Mouse (Mus musculus): ENCODE results near the gene Fcrl5. TPM values are rescaled to one million over a fixed set of nuclear protein-coding genes. Genes with fewer than 3 reads are reported as not detected.

Gene Fcrl5
- polyA plus RNA-seq, 1 experiment from 2014 or later = not detected

GRCm38 (mm10) chr3:87533667-87534378, 98.2 kb downstream of the Fcrl5 start:
- Histone ChIP-seq H3K9me3 (ENCODE audit: control insufficient read depth, low read length) (no peaks in the 10 kb centered on the region), H3K36me3 (ENCODE audit: control insufficient read depth, insufficient read depth, low read length) (peaks cover 30% of the 10 kb centered on the region), H3K4me3 (ENCODE audit: low read depth, low read length) (no peak overlapping the region), H3K27me3 (ENCODE audit: control insufficient read depth, insufficient read depth, low read length) (no peaks in the 10 kb centered on the region), H3K27ac (ENCODE audit: low read depth, low read length) (no peak overlapping the region), H3K4me1 (ENCODE audit: control insufficient read depth, insufficient read depth, low read length) (no peaks in the 10 kb centered on the region), H3K4me2 (no peak overlapping the region), H3K9ac (ENCODE audit: low read length) (no peak overlapping the region)
- 98% methylated on average over 7 of the region's 7 CpGs for WGBS
- DNase-seq (ENCODE audit: low spot score, missing footprints) (no peak), ATAC-seq (ENCODE audit: low FRiP score) (no peak)

- H3K27me3 ChIP-seq (ENCODE audit: control insufficient read depth, insufficient read depth, low read length) = no peaks in the 10 kb centered on the region
- DNase-seq (ENCODE audit: low spot score, missing footprints) = no peak
- H3K4me2 ChIP-seq = no peak overlapping the region
- ATAC-seq (ENCODE audit: low FRiP score) = no peak
- no peak overlapping the region for H3K27ac ChIP-seq (ENCODE audit: low read depth, low read length)
- no peak overlapping the region for H3K9ac ChIP-seq (ENCODE audit: low read length)
- no peak overlapping the region for H3K4me3 ChIP-seq (ENCODE audit: low read depth, low read length)
- WGBS = 91% methylated on average over 10 of the region's 10 CpGs
- peaks cover 21% of the 10 kb centered on the region for H3K4me1 ChIP-seq (ENCODE audit: control insufficient read depth, insufficient read depth, low read length)
- peaks cover 23% of the 10 kb centered on the region for H3K36me3 ChIP-seq (ENCODE audit: control insufficient read depth, insufficient read depth, low read length)
- no peaks in the 10 kb centered on the region for H3K9me3 ChIP-seq (ENCODE audit: control insufficient read depth, low read length)
Observed at GRCm38 (mm10) chr3:87538034-87538433, 102.5 kb downstream of the Fcrl5 start.

GRCm38 (mm10) chr3:87540028-87540675, 104.6 kb downstream of the Fcrl5 start:
- H3K36me3 ChIP-seq (ENCODE audit: control insufficient read depth, insufficient read depth, low read length) = peaks cover 20% of the 10 kb centered on the region
- no peak overlapping the region for H3K27ac ChIP-seq (ENCODE audit: low read depth, low read length)
- H3K4me2 ChIP-seq = no peak overlapping the region
- no peak overlapping the region for H3K4me3 ChIP-seq (ENCODE audit: low read depth, low read length)
- H3K4me1 ChIP-seq (ENCODE audit: control insufficient read depth, insufficient read depth, low read length) = peaks cover 22% of the 10 kb centered on the region
- H3K27me3 ChIP-seq (ENCODE audit: control insufficient read depth, insufficient read depth, low read length) = no peaks in the 10 kb centered on the region
- no peaks in the 10 kb centered on the region for H3K9me3 ChIP-seq (ENCODE audit: control insufficient read depth, low read length)
- WGBS = 66% methylated on average over 11 of the region's 11 CpGs
- ATAC-seq (ENCODE audit: low FRiP score) = no peak
- H3K9ac ChIP-seq (ENCODE audit: low read length) = no peak overlapping the region
- peak; percentile 75 for DNase-seq (ENCODE audit: low spot score, missing footprints)

- Histone ChIP-seq H3K4me3 (ENCODE audit: low read depth, low read length) (no peak overlapping the region), H3K4me1 (ENCODE audit: control insufficient read depth, insufficient read depth, low read length) (peaks cover 22% of the 10 kb centered on the region), H3K36me3 (ENCODE audit: control insufficient read depth, insufficient read depth, low read length) (peaks cover 19% of the 10 kb centered on the region), H3K9me3 (ENCODE audit: control insufficient read depth, low read length) (no peaks in the 10 kb centered on the region), H3K4me2 (no peak overlapping the region), H3K27me3 (ENCODE audit: control insufficient read depth, insufficient read depth, low read length) (no peaks in the 10 kb centered on the region), H3K9ac (ENCODE audit: low read length) (no peak overlapping the region), H3K27ac (ENCODE audit: low read depth, low read length) (no peak overlapping the region)
- 32% methylated on average over 8 of the region's 8 CpGs for WGBS
- ATAC-seq (ENCODE audit: low FRiP score) (no peak), DNase-seq (ENCODE audit: low spot score, missing footprints) (peak; percentile 83)
Observed at GRCm38 (mm10) chr3:87540714-87541113, 105.1 kb downstream of the Fcrl5 start.

GRCm38 (mm10) chr3:87542481-87543215, 107.1 kb downstream of the Fcrl5 start:
- WGBS = 19% methylated on average over 7 of the region's 7 CpGs
- peaks cover 22% of the 10 kb centered on the region for H3K4me1 ChIP-seq (ENCODE audit: control insufficient read depth, insufficient read depth, low read length)

GRCm38 (mm10) chr3:87545554-87545953, 110.0 kb downstream of the Fcrl5 start:
- ATAC-seq (ENCODE audit: low FRiP score) (no peak), DNase-seq (ENCODE audit: low spot score, missing footprints) (no peak)
- Histone ChIP-seq H3K27me3 (ENCODE audit: control insufficient read depth, insufficient read depth, low read length) (no peaks in the 10 kb centered on the region), H3K4me3 (ENCODE audit: low read depth, low read length) (no peak overlapping the region), H3K27ac (ENCODE audit: low read depth, low read length) (no peak overlapping the region), H3K9ac (ENCODE audit: low read length) (no peak overlapping the region), H3K36me3 (ENCODE audit: control insufficient read depth, insufficient read depth, low read length) (no peaks in the 10 kb centered on the region), H3K4me2 (no peak overlapping the region), H3K9me3 (ENCODE audit: control insufficient read depth, low read length) (no peaks in the 10 kb centered on the region), H3K4me1 (ENCODE audit: control insufficient read depth, insufficient read depth, low read length) (peaks cover 22% of the 10 kb centered on the region)
- WGBS = 61% methylated on average over 3 of the region's 3 CpGs

More at GRCm38 (mm10) chr3:87542481-87543215, 107.1 kb downstream of the Fcrl5 start:
- H3K9ac ChIP-seq (ENCODE audit: low read length) = no peak overlapping the region
- no peaks in the 10 kb centered on the region for H3K27me3 ChIP-seq (ENCODE audit: control insufficient read depth, insufficient read depth, low read length)
- H3K4me2 ChIP-seq = no peak overlapping the region
- ATAC-seq (ENCODE audit: low FRiP score) (peak; percentile 54; the same call in 1 of the 2 replicates), DNase-seq (ENCODE audit: low spot score, missing footprints) (peak; percentile 91)
- no peak overlapping the region for H3K4me3 ChIP-seq (ENCODE audit: low read depth, low read length)
- H3K9me3 ChIP-seq (ENCODE audit: control insufficient read depth, low read length) = no peaks in the 10 kb centered on the region
- peaks cover 7% of the 10 kb centered on the region for H3K36me3 ChIP-seq (ENCODE audit: control insufficient read depth, insufficient read depth, low read length)
- H3K27ac ChIP-seq (ENCODE audit: low read depth, low read length) = no peak overlapping the region; the same call in 1 of the 2 replicates

GRCm38 (mm10) chr3:87546291-87546721, 110.7 kb downstream of the Fcrl5 start:
- DNase-seq (ENCODE audit: low spot score, missing footprints) (peak; percentile 54), ATAC-seq (ENCODE audit: low FRiP score) (no peak)
- H3K36me3 ChIP-seq (ENCODE audit: control insufficient read depth, insufficient read depth, low read length) = no peaks in the 10 kb centered on the region
- no peaks in the 10 kb centered on the region for H3K27me3 ChIP-seq (ENCODE audit: control insufficient read depth, insufficient read depth, low read length)
- no peaks in the 10 kb centered on the region for H3K9me3 ChIP-seq (ENCODE audit: control insufficient read depth, low read length)
- 79% methylated on average over 10 of the region's 10 CpGs for WGBS
- H3K4me3 ChIP-seq (ENCODE audit: low read depth, low read length) = no peak overlapping the region
- no peak overlapping the region for H3K4me2 ChIP-seq
- no peak overlapping the region for H3K27ac ChIP-seq (ENCODE audit: low read depth, low read length)
- H3K4me1 ChIP-seq (ENCODE audit: control insufficient read depth, insufficient read depth, low read length) = peaks cover 18% of the 10 kb centered on the region
- no peak overlapping the region for H3K9ac ChIP-seq (ENCODE audit: low read length)

- Histone ChIP-seq H3K27me3 (ENCODE audit: control insufficient read depth, insufficient read depth, low read length) (no peaks in the 10 kb centered on the region), H3K4me3 (ENCODE audit: low read depth, low read length) (no peak overlapping the region), H3K9me3 (ENCODE audit: control insufficient read depth, low read length) (no peaks in the 10 kb centered on the region), H3K27ac (ENCODE audit: low read depth, low read length) (no peak overlapping the region), H3K9ac (ENCODE audit: low read length) (no peak overlapping the region), H3K36me3 (ENCODE audit: control insufficient read depth, insufficient read depth, low read length) (no peaks in the 10 kb centered on the region), H3K4me2 (no peak overlapping the region), H3K4me1 (ENCODE audit: control insufficient read depth, insufficient read depth, low read length) (no peaks in the 10 kb centered on the region)
- ATAC-seq (ENCODE audit: low FRiP score) (no peak), DNase-seq (ENCODE audit: low spot score, missing footprints) (no peak)
- WGBS = 29% methylated on average over 14 of the region's 14 CpGs
Observed at GRCm38 (mm10) chr3:87549908-87550307, 114.3 kb downstream of the Fcrl5 start.
